Mouse (Mus musculus) spleen, adult 2 months (tissue): ENCODE results near the gene Mpo.

Source experiments
- CTCF ChIP-seq: fragments of 200-500 bp; IDR thresholded peaks from 2 replicates; pipeline ENCODE4 v1.5.1; 2011; ENCODE audit warnings: mild to moderate bottlenecking, inconsistent platforms; ENCODE audit not compliant: insufficient read depth, insufficient read length, insufficient replicate concordance; ENCODE audit errors: extremely low read depth
- POLR2A ChIP-seq: fragments of 200-500 bp; IDR thresholded peaks from 2 replicates; pipeline ENCODE4 v1.6.1; 2011; ENCODE audit warnings: low read depth, low read length, inconsistent platforms

DNA sequence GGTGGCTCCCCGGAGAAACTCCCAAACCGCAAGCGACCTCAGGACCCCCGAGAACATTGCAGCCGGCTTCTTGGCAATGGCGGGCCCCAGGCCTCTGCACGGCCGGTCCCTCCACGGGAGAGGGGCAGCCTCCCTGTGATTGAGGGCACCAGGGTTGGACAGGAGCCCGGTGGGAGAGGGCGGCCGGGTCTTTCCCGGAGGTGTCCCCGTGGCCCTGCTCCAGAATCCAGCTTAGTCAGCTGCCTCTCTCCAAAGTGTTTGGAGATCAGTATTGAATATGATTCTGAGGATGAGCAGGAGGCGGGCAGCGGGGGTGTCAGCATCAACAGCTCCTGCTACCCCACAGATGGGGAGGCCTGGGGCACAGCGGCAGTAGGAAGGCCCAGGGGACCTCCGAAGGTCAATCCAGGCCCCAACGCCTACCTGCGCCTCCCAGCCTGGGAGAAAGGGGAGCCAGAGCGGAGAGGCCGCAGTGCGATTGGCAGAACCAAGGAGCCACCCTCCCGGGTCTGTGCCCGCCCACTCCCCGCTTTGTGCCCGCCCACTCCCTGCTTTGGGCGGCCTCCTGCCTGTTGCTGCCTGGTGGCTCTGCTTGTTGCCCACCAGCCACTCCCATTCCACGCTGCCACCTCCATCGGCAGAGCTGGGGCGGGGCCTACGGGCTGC lies 15.1 kb upstream of the Mpo start:
- no peak for TF ChIP-seq POLR2A
- no peak for TF ChIP-seq CTCF
